Mouse (Mus musculus): Measurements from ENCODE around the gene Lrrk1. TPM values are rescaled to one million over a fixed set of nuclear protein-coding genes. Genes with fewer than 3 reads are reported as not detected.

Gene Lrrk1
- polyA plus RNA-seq, 1 experiment from 2014 or later: 4.7 TPM

DNA sequence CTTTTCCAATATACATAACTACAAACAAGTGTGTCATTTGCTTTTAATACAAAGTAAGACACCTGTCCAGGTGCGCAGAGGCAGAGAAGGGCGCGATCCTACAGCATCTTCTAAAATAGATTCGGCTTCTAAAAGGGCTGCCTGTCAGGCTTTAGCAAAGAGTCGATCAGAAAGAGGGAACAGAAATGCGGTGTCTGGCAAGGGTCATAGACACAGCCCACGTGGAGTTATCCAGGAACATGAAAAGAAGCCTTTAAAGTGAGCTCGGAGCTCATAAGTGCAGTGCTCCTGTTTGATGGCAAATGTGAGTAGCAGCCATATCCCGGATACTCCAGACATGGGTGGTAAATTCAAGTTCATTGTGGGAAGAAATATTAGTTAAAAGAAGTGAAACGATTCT, 39.6 kb downstream of the Lrrk1 start:
- H3K4me1 ChIP-seq (replicated peaks): peaks cover 5% of the 10 kb centered on the region; the same call in 1 of the 2 replicates
- H3K9me3 ChIP-seq: no peaks in the 10 kb centered on the region
- no peaks in the 10 kb centered on the region for H3K27me3 ChIP-seq (ENCODE audit: insufficient read depth, poor library complexity, severe bottlenecking)
- no peak overlapping the region for H3K4me3 ChIP-seq
- no peaks in the 10 kb centered on the region for H3K36me3 ChIP-seq
- no peak overlapping the region for H3K27ac ChIP-seq
- 87% methylated on average over 10 of the region's 10 CpGs for WGBS
- DNase-seq (ENCODE audit: low spot score): no peak

DNA sequence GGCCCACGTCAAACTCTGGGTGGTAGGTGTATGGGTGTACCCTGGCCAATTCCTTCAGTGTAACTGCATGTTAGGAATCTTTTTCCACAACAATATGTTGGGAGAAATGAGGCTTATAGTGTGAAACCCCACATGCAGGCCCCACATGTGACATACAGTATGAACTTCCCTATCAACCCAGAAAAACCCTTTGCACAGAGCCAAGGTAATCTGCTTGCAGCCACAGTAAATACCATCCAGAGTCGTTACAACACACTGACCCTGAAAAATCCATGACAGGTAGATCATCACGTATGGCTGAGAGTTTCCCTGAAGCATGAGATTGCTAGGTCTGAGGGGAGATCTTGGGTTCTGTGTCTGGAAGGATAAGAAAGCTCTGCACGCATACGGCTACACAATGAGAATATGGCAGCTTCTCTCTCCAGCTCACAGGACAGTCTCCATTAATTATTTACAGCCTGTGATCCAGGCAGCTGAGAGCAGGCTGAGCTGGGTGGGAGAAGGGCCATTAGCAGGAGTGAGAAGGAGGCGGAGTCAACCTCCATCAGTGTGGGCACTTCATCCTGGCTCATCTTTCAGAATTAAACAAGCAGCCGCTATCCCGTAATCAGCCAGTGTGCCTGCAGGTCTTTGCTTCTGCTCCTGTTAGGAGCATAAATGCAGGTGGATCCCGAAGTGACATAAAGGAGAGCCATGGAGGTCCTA, 41.0 kb downstream of the Lrrk1 start:
- no peak for DNase-seq (ENCODE audit: low spot score)
- Histone ChIP-seq H3K27me3 (ENCODE audit: insufficient read depth, poor library complexity, severe bottlenecking) (no peaks in the 10 kb centered on the region), H3K27ac (no peak overlapping the region), H3K4me1 (replicated peaks) (peaks cover 5% of the 10 kb centered on the region; the same call in 1 of the 2 replicates), H3K4me3 (no peak overlapping the region), H3K9me3 (no peaks in the 10 kb centered on the region), H3K36me3 (no peaks in the 10 kb centered on the region)
- WGBS: 59% methylated on average over 9 of the region's 9 CpGs

DNA sequence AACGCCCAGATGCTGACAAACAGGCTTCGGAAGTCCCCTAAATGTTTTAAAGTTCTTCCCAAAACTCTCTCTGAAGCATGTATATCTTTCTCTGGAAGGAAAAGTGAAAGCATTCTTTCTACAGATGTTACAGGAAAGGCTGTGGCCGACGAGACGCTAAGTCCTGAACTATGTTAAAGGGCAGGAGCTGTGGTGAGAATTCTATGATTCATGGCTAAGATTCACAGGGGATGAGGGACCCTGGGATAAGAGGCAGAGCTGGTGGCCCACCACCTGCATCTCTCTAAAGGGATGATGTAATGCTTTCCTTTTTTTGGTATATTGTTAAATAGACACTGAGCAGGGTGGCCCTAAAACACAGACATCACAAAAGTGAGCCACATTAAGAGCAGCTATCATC, 44.8 kb downstream of the Lrrk1 start:
- Histone ChIP-seq H3K27ac (no peak overlapping the region), H3K27me3 (ENCODE audit: insufficient read depth, poor library complexity, severe bottlenecking) (no peaks in the 10 kb centered on the region), H3K9me3 (no peaks in the 10 kb centered on the region), H3K4me3 (no peak overlapping the region), H3K4me1 (replicated peaks) (peaks cover 13% of the 10 kb centered on the region), H3K36me3 (no peaks in the 10 kb centered on the region)
- WGBS: 89% methylated on average over 5 of the region's 5 CpGs
- DNase-seq (ENCODE audit: low spot score): no peak

DNA sequence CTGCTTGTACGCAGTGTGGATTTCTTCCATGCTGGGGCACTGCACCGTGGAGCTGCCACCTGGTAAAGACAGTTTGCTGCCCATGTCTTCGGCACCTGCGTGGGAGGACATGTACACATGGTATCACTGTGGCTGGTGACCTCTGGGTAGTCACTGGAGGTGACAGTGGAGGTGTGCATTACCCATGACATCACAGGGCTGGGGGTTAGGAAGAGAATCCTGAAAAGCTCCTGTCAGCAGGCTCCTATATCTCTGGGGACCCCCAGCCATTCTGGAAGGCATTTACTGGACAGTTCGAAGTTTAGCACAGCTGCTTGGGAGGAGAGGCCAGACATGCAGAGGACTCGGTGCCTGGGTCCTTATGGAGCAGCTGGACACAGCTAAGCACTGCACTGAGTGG, 45.3 kb downstream of the Lrrk1 start:
- Histone ChIP-seq H3K36me3 (no peaks in the 10 kb centered on the region), H3K4me3 (no peak overlapping the region), H3K27ac (no peak overlapping the region), H3K27me3 (ENCODE audit: insufficient read depth, poor library complexity, severe bottlenecking) (no peaks in the 10 kb centered on the region), H3K4me1 (replicated peaks) (peaks cover 13% of the 10 kb centered on the region), H3K9me3 (no peaks in the 10 kb centered on the region)
- WGBS: 80% methylated on average over 6 of the region's 6 CpGs
- no peak for DNase-seq (ENCODE audit: low spot score)

DNA sequence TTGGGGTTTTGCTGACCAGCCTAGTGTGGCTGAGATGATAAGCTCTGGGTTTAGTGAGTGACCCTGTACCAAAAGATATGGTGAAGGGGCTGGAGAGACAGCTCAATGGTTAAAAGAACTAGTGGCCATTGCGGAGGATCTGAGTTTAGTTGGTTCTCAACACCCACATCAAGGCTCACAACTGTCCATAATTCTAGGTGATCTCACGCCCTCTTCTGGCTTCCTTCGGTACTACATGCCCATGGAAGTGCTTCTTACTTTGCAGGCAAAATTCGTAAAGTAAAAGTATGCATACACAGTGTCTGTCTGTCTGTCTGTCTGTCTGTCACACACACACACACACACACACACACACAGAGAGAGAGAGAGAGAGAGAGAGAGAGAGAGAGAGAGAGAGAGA, 45.8 kb downstream of the Lrrk1 start:
- 39% methylated on average over 4 of the region's 4 CpGs for WGBS
- Histone ChIP-seq H3K9me3 (no peaks in the 10 kb centered on the region), H3K27ac (no peak overlapping the region), H3K27me3 (ENCODE audit: insufficient read depth, poor library complexity, severe bottlenecking) (no peaks in the 10 kb centered on the region), H3K36me3 (no peaks in the 10 kb centered on the region), H3K4me1 (replicated peaks) (peaks cover 9% of the 10 kb centered on the region), H3K4me3 (no peak overlapping the region)
- peak; percentile 53 for DNase-seq (ENCODE audit: low spot score)

DNA sequence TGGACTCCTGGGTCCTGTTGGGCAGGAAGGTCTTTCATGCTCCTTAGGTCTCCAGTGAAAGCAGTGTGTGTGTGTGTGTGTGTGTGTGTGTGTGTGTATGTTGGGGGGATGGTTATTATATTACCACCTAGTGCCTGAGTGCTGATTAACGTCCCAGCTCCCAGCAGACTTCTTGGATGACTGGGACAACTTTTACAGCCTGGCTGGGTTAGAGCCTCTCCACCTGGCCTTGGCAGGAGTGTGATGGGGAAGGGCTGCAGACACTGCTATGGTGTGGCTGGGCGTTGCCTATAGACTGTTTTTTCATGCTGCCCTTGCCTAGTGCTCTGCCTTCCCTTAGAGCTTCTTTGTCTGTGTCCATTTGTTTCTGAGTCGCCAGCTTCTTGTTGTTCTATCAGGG, 48.1 kb downstream of the Lrrk1 start:
- H3K36me3 ChIP-seq: no peaks in the 10 kb centered on the region
- 60% methylated on average over 3 of the region's 3 CpGs for WGBS
- H3K4me3 ChIP-seq: no peak overlapping the region
- no peaks in the 10 kb centered on the region for H3K9me3 ChIP-seq
- peaks cover 7% of the 10 kb centered on the region; the same call in 1 of the 2 replicates for H3K4me1 ChIP-seq (replicated peaks)
- H3K27me3 ChIP-seq (ENCODE audit: insufficient read depth, poor library complexity, severe bottlenecking): no peaks in the 10 kb centered on the region
- no peak overlapping the region for H3K27ac ChIP-seq
- DNase-seq (ENCODE audit: low spot score): no peak

DNA sequence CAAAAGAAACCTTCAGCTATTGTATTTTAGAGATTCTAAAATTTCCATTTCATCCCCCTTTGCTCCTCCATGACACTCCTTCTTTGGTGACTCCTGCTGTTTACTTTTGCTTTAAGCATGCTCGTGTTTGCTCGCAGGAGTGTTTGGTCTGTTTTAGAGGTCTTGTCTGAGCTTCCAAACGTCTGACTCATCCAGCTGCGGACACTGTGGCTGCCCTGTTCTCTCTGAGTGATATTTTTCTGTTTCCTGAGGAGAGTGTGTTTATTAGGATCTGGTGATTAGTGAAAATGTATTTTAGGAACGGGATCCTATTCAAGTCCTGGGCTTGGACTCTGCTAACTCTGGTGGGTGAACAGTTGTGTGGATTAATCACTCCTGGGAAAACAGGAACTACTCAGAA, 48.5 kb downstream of the Lrrk1 start:
- 57% methylated on average over 5 of the region's 5 CpGs for WGBS
- no peak overlapping the region for H3K4me3 ChIP-seq
- DNase-seq (ENCODE audit: low spot score): no peak
- H3K4me1 ChIP-seq (replicated peaks): peaks cover 7% of the 10 kb centered on the region; the same call in 1 of the 2 replicates
- no peaks in the 10 kb centered on the region for H3K9me3 ChIP-seq
- H3K27ac ChIP-seq: no peak overlapping the region
- H3K36me3 ChIP-seq: no peaks in the 10 kb centered on the region
- H3K27me3 ChIP-seq (ENCODE audit: insufficient read depth, poor library complexity, severe bottlenecking): no peaks in the 10 kb centered on the region

DNA sequence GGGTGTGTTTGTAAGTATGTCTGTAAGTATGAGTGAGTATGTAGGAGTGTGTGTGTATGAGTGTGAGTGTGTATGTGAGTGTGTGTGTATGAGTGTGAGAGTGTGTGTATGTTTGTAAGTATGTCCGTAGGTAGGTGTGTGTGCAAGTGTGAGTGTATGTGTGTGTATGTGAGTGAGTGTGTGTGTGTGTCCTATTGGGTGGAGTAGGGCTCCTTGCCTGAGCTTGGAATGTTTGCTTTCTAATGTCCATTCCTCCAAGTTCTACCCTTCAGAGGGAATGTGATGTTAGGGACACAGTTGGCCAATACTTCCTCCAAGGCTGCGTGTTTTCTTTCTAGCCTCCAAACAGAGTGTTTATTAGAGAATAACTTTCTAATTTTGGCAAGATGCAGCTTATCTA, 51.2 kb downstream of the Lrrk1 start:
- no peak overlapping the region for H3K27ac ChIP-seq
- 87% methylated on average over 2 of the region's 2 CpGs for WGBS
- H3K36me3 ChIP-seq: no peaks in the 10 kb centered on the region
- H3K4me3 ChIP-seq: no peak overlapping the region
- DNase-seq (ENCODE audit: low spot score): no peak
- H3K9me3 ChIP-seq: no peaks in the 10 kb centered on the region
- H3K27me3 ChIP-seq (ENCODE audit: insufficient read depth, poor library complexity, severe bottlenecking): no peaks in the 10 kb centered on the region
- peaks cover 7% of the 10 kb centered on the region; the same call in 1 of the 2 replicates for H3K4me1 ChIP-seq (replicated peaks)

DNA sequence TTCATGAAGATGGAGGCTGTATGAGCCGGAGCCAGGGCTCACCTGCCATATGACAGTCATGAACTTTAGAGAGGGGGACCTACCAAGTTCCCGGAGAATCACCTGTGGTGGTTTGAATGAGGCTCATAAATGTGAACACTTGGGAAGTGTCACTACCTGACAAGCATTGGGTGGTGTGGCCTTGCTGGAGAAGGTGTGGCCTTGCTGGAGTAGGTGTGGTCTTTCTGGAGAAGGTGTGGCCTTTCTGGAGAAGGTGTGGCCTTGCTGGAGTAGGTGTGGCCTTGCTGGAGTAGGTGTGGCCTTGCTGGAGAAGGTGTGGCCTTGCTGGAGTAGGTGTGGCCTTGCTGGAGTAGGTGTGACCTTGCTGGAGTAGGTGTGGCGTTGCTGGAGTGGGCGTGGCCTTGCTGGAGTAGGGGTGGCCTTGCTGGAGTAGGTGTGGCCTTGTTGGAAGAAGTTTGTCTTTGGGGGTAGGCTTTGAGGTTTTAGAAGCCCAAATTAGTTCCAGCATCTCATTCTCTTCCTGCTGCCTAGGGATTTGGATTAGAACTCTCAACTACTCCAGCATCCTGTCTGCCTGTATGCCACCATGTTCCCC, 54.1 kb downstream of the Lrrk1 start:
- DNase-seq (ENCODE audit: low spot score): no peak
- WGBS: 85% methylated on average over 4 of the region's 4 CpGs

DNA sequence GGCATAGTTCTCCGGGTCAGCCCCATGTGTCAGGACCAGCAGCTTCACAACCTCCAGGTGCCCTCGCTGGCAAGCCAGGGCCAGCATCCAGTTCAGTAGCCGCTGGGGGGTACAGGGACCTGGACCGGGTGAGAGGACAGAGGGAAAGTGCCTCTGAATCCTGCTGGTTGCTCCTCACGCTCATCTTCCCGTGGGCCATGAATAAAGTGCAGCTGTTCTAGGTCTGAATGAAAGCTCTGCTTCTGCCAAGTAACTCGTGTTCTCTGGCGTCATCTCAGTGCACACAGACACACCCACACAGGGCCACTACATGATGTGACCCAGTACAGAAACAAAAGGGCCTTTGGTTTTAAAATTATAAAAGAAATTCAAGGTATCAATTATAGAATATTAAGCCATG, 55.8 kb downstream of the Lrrk1 start:
- H3K9me3 ChIP-seq: no peaks in the 10 kb centered on the region
- H3K4me1 ChIP-seq (replicated peaks): no peaks in the 10 kb centered on the region; the same call in 1 of the 2 replicates
- no peak for DNase-seq (ENCODE audit: low spot score)
- no peak overlapping the region for H3K27ac ChIP-seq
- no peaks in the 10 kb centered on the region for H3K36me3 ChIP-seq
- no peak overlapping the region for H3K4me3 ChIP-seq
- no peaks in the 10 kb centered on the region for H3K27me3 ChIP-seq (ENCODE audit: insufficient read depth, poor library complexity, severe bottlenecking)
- WGBS: 88% methylated on average over 8 of the region's 8 CpGs

More for the DNA sequence above, 54.1 kb downstream of the Lrrk1 start:
- Histone ChIP-seq H3K27me3 (ENCODE audit: insufficient read depth, poor library complexity, severe bottlenecking) (no peaks in the 10 kb centered on the region), H3K27ac (no peak overlapping the region), H3K9me3 (no peaks in the 10 kb centered on the region), H3K4me3 (no peak overlapping the region), H3K36me3 (no peaks in the 10 kb centered on the region), H3K4me1 (replicated peaks) (peaks cover 2% of the 10 kb centered on the region; the same call in 1 of the 2 replicates)

DNA sequence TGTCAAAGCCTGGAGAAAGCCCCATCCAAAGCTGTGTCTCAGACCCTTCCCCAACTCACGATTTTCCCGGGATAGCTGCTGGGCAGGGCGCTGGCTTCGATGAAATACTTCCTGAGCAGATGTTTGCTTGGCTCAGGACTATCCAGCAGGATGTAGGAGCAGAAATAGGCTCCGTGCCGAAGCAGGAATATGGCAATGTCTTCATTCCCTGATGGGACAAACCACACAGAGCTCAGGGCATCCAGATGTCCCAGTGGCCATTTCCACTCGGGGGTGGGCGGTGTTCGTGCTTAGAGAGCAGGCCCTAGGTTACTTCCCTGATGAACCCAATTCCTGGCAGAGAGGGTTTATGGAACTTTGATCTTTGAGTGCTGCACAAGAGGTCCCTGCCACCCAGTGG, 57.5 kb downstream of the Lrrk1 start:
- DNase-seq (ENCODE audit: low spot score): no peak
- no peak overlapping the region for H3K27ac ChIP-seq
- H3K36me3 ChIP-seq: no peaks in the 10 kb centered on the region
- no peak overlapping the region for H3K4me3 ChIP-seq
- no peaks in the 10 kb centered on the region for H3K9me3 ChIP-seq
- H3K4me1 ChIP-seq (replicated peaks): no peaks in the 10 kb centered on the region; the same call in 1 of the 2 replicates
- no peaks in the 10 kb centered on the region for H3K27me3 ChIP-seq (ENCODE audit: insufficient read depth, poor library complexity, severe bottlenecking)
- 87% methylated on average over 9 of the region's 9 CpGs for WGBS

DNA sequence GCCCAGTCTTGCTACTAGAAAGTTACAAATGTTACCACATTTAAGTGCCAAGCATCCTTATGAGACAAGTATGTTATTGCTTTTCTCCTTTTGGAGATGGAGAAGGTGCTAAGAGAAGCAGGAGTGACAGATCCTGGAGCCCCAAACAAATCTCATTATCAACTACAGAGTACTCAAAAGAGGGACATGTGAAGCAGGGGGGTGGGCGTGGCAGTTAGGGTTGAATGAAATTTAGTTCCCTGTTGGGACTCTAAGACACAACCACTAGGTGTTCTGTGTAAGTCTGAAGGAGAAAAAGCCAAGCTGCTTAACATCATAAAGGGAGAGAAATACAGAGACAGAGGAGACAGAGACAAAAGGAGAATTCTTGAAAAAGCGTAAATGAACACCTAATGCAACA, 60.6 kb downstream of the Lrrk1 start:
- Histone ChIP-seq H3K27ac (no peak overlapping the region), H3K9me3 (no peaks in the 10 kb centered on the region), H3K4me3 (no peak overlapping the region), H3K27me3 (ENCODE audit: insufficient read depth, poor library complexity, severe bottlenecking) (no peaks in the 10 kb centered on the region), H3K36me3 (no peaks in the 10 kb centered on the region), H3K4me1 (replicated peaks) (no peaks in the 10 kb centered on the region; the same call in 1 of the 2 replicates)
- WGBS: 71% methylated on average over 2 of the region's 2 CpGs
- DNase-seq (ENCODE audit: low spot score): no peak

DNA sequence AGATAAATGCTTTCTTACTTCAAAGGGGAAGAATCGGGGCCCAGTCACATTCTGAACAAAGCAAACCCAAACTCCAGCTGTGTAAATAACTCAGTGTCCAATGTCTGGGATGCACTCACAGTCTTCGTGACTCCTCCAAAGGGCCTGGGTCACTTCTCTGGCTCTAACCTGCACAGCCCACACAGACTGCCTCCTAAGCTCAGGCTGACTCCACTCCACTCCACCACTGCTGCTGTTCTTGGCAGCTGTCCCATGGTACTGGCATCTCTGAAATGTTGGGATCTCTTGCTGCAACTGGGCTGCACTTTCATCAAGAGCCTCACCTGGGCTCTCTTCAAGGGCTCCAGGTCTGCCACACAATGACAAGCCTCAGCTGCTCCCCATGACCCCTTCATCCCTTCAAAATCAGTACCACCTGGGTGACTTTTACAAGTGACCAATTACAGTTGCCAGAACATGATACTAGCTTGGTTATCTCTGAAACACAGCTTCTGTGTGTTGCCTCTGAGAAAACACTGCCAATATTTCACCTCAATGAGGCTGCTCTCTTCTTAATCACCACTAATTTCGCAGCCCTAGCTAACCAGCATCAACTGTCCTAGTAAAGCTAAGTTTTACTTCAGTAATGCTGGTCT, 62.6 kb downstream of the Lrrk1 start:
- no peak for DNase-seq (ENCODE audit: low spot score)
- H3K4me1 ChIP-seq (replicated peaks): no peaks in the 10 kb centered on the region; the same call in 1 of the 2 replicates
- H3K9me3 ChIP-seq: no peaks in the 10 kb centered on the region
- no peaks in the 10 kb centered on the region for H3K36me3 ChIP-seq
- 63% methylated on average over 3 of the region's 3 CpGs for WGBS
- H3K4me3 ChIP-seq: no peak overlapping the region
- H3K27ac ChIP-seq: no peak overlapping the region
- no peaks in the 10 kb centered on the region for H3K27me3 ChIP-seq (ENCODE audit: insufficient read depth, poor library complexity, severe bottlenecking)
